Mouse (Mus musculus) liver, embryonic 15.5 days (tissue): ENCODE results near the gene Tmem161b. TPM values are rescaled to one million over a fixed set of nuclear protein-coding genes. Genes with fewer than 3 reads are reported as not detected.

Source experiments
- microRNA-seq: library from miRNA; unstranded; fragments of <30 nt; microRNA quantifications from one replicate; pipeline ENCODE4, GENCODE M21; 2016
- polyA plus RNA-seq: library from polyadenylated mRNA; unstranded; fragments of >200 nt; fragmentation: Nextera tagmentation; extraction: Ambion mirVana; gene quantifications from 2 replicates; pipeline ENCODE4 v1.2.1, GENCODE M21; 2015

Gene Tmem161b
- polyA plus RNA-seq, 1 experiment from 2014 or later, result 5.8 TPM

Small RNA genes within 50 kb of the gene (microRNA-seq; reads per million reads assigned to microRNA genes)
- gene Gm24331, result not detected
